Mouse (Mus musculus) ES-Bruce4 (cell line): ENCODE results near the gene Rps6kb2. TPM values are rescaled to one million over a fixed set of nuclear protein-coding genes. Genes with fewer than 3 reads are reported as not detected.

Experiments
- H3K27ac ChIP-seq: 2 replicates; pipeline ENCODE4 v1.5.1; 2012; ENCODE audit warnings: low read length, inconsistent platforms; ENCODE audit not compliant: insufficient read depth
- H3K27me3 ChIP-seq: 2 replicates; pipeline ENCODE4 v1.6.1; 2012; ENCODE audit warnings: mild to moderate bottlenecking, low read length, inconsistent platforms; ENCODE audit not compliant: control insufficient read depth, poor library complexity, insufficient read depth, severe bottlenecking
- H3K36me3 ChIP-seq: 2 replicates; pipeline ENCODE4 v1.6.1; 2012; ENCODE audit warnings: inconsistent platforms, mild to moderate bottlenecking, low read length, moderate library complexity; ENCODE audit not compliant: control insufficient read depth, poor library complexity, insufficient read depth, severe bottlenecking
- H3K4me1 ChIP-seq: one replicate; pipeline ENCODE4 v1.8.1; 2011; ENCODE audit warnings: low read length; ENCODE audit not compliant: control insufficient read depth, insufficient read depth
- H3K4me3 ChIP-seq: 2 replicates; pipeline ENCODE4 v1.5.1; 2011; ENCODE audit warnings: low read depth, mild to moderate bottlenecking, low read length
- H3K9ac ChIP-seq: 2 replicates; pipeline ENCODE4 v1.6.1; 2012; ENCODE audit warnings: low read depth, mild to moderate bottlenecking, inconsistent platforms; ENCODE audit not compliant: poor library complexity, severe bottlenecking
- H3K9me3 ChIP-seq: replicated peaks from 2 replicates; pipeline ENCODE4 v1.6.1; 2012; ENCODE audit warnings: mild to moderate bottlenecking, low read length, inconsistent platforms; ENCODE audit not compliant: control insufficient read depth, poor library complexity, insufficient read depth, severe bottlenecking
- CTCF ChIP-seq: IDR thresholded peaks from one replicate; pipeline ENCODE4 v1.8.1; 2011; ENCODE audit warnings: low read depth, low read length
- EP300 ChIP-seq: IDR thresholded peaks from 2 replicates; pipeline ENCODE4 v1.6.1; 2011; ENCODE audit warnings: low read depth, low read length; ENCODE audit not compliant: insufficient read depth
- POLR2A ChIP-seq: IDR thresholded peaks from one replicate; pipeline ENCODE4 v1.8.1; 2011; ENCODE audit warnings: low read length; ENCODE audit not compliant: insufficient read depth
- polyA plus RNA-seq: library from polyadenylated mRNA; stranded (reverse); fragments of >200 nt; gene quantifications from 2 replicates; pipeline ENCODE4 v1.2.4, GENCODE M21; 2011; ENCODE audit warnings: low read depth; ENCODE audit not compliant: missing spikeins, insufficient read depth, insufficient read length

Gene Rps6kb2
- polyA plus RNA-seq, 1 experiment, result 27.3 TPM

- Histone ChIP-seq H3K36me3 (no peaks in the 10 kb centered on the region), H3K4me3 (no peak overlapping the region), H3K27me3 (no peaks in the 10 kb centered on the region), H3K4me1 (no peaks in the 10 kb centered on the region), H3K9ac (no peak overlapping the region), H3K27ac (no peak overlapping the region), H3K9me3 (no peaks in the 10 kb centered on the region)
- TF ChIP-seq CTCF (no peak), POLR2A (no peak), EP300 (no peak)
These were observed 48.0 kb downstream of the Rps6kb2 start for GRCm38 (mm10) chr19:4115144-4115543.

GRCm38 (mm10) chr19:4114551-4114950 lies 48.6 kb downstream of the Rps6kb2 start:
- H3K4me3 ChIP-seq, result no peak overlapping the region
- TF ChIP-seq EP300 (no peak), CTCF (no peak), POLR2A (no peak)
- no peak overlapping the region for H3K27ac ChIP-seq
- H3K4me1 ChIP-seq, result no peaks in the 10 kb centered on the region
- H3K9ac ChIP-seq, result no peak overlapping the region
- H3K9me3 ChIP-seq, result no peaks in the 10 kb centered on the region
- no peaks in the 10 kb centered on the region for H3K36me3 ChIP-seq
- no peaks in the 10 kb centered on the region for H3K27me3 ChIP-seq

- H3K27me3 ChIP-seq, result no peaks in the 10 kb centered on the region
These were observed 49.3 kb downstream of the Rps6kb2 start for GRCm38 (mm10) chr19:4113806-4114230.

GRCm38 (mm10) chr19:4113186-4113805 lies 49.9 kb downstream of the Rps6kb2 start:
- H3K36me3 ChIP-seq, result no peaks in the 10 kb centered on the region
- no peaks in the 10 kb centered on the region for H3K9me3 ChIP-seq
- H3K4me3 ChIP-seq, result no peak overlapping the region
- no peak overlapping the region for H3K9ac ChIP-seq
- H3K4me1 ChIP-seq, result no peaks in the 10 kb centered on the region
- no peaks in the 10 kb centered on the region for H3K27me3 ChIP-seq
- H3K27ac ChIP-seq, result no peak overlapping the region
- TF ChIP-seq CTCF (no peak), EP300 (no peak), POLR2A (no peak)

More at GRCm38 (mm10) chr19:4113806-4114230, 49.3 kb downstream of the Rps6kb2 start:
- no peak overlapping the region for H3K27ac ChIP-seq
- TF ChIP-seq POLR2A (no peak), CTCF (no peak), EP300 (no peak)
- H3K9ac ChIP-seq, result no peak overlapping the region
- no peaks in the 10 kb centered on the region for H3K4me1 ChIP-seq
- H3K9me3 ChIP-seq, result no peaks in the 10 kb centered on the region
- H3K4me3 ChIP-seq, result no peak overlapping the region
- no peaks in the 10 kb centered on the region for H3K36me3 ChIP-seq

GRCm38 (mm10) chr19:4112063-4112960 lies 50.8 kb downstream of the Rps6kb2 start:
- Histone ChIP-seq H3K4me1 (no peaks in the 10 kb centered on the region), H3K36me3 (no peaks in the 10 kb centered on the region), H3K27me3 (no peaks in the 10 kb centered on the region), H3K9ac (no peak overlapping the region), H3K27ac (no peak overlapping the region), H3K4me3 (no peak overlapping the region), H3K9me3 (no peaks in the 10 kb centered on the region)
- no peak for TF ChIP-seq POLR2A
- no peak for TF ChIP-seq CTCF
- TF ChIP-seq EP300, result no peak

GRCm38 (mm10) chr19:4108535-4108934 lies 54.6 kb downstream of the Rps6kb2 start:
- Histone ChIP-seq H3K27ac (no peak overlapping the region), H3K4me3 (no peak overlapping the region), H3K9ac (no peak overlapping the region), H3K4me1 (no peaks in the 10 kb centered on the region), H3K9me3 (no peaks in the 10 kb centered on the region), H3K27me3 (no peaks in the 10 kb centered on the region), H3K36me3 (no peaks in the 10 kb centered on the region)
- no peak for TF ChIP-seq POLR2A
- no peak for TF ChIP-seq EP300
- no peak for TF ChIP-seq CTCF
